Mouse (Mus musculus): ENCODE measurements around the gene Egfl7.

DNA sequence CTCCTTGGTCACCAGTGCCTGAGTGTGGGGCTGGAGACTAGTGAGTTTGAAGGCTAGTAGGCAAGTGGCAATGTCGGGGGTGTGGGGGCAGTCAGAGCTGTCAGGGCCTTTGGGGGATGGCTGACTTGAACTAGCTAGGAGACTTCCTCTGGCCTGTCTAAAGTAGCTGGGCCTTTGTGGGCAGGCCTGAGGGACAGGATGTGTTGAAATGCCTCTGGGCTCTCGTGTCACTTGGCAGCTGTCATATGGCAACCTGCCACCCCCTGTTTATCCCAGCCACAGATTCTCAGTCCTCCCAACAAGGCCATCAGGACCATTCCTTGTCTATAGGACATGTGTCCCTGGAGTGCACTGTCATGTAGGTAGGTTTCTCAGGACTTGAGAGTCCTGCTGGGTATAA, 45.2 kb upstream of the Egfl7 start:
- TF ChIP-seq CTCF (IDR thresholded peaks at IDR 0.05) = no peak
- TF ChIP-seq POLR2A (IDR thresholded peaks at IDR 0.05; ENCODE audit: insufficient read depth, low read depth, low read length) = no peak
